In the genomic region with DNA sequence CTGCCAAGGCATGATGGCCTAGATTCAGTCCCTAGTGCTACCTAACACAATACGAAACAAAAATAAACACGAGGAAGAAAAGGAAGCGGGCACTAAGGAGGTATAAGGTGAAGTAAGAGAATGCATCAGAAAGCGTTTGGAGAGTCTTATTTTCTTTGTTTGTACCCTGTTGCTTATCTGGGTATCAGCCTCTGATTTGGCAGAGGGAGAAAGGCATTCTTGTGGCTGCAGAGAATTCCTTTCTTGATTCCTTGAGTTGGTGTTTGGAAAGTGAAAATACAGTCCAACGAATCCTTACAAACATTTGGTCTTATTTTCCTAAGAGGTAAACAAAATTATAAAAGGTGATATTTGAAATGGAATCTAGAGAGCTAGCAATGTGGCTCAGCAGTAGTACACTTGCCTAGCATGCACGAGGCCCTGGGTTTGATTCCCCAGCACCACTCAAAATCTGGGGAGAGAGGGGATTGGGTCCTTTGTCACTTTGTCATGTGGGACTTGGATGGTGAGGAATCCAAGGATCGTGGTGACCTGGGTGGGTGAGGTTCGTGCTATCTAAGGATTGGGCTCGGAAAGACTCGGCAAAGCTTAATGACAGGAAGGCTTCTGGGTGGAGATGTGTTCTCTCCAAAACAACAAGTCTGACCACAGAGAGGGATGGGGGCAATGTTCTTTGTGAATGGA, we compare ENCODE assay signal across 21 mouse cellular contexts. TPM values are rescaled to one million over a fixed set of nuclear protein-coding genes. Genes with fewer than 3 reads are reported as not detected.
DNase-seq lines count a peak whose midpoint lies in the region; ATAC-seq and TF ChIP-seq lines count a peak whose summit lies in the region.
"Had no signal": no experiment of that assay in that cellular context is flagged by ENCODE, and none has a peak within 500 bp of the region (broad histone marks: within the 10 kb centered on the region; RNA-seq: fewer than 3 reads in every experiment).

No protein-coding gene starts in this region.

- ATAC-seq in lung, embryonic 14.5 days (ENCODE audit: insufficient read depth): no peak
- ATAC-seq in embryonic facial prominence, embryonic 12.5 days (ENCODE audit: insufficient number of reproducible peaks, insufficient read depth, low FRiP score, low TSS enrichment): no peak
- ATAC-seq in stomach, embryonic 16.5 days (ENCODE audit: insufficient read depth, low FRiP score): no peak
- ATAC-seq: forebrain, embryonic 14.5 days; inflammation-experienced regulatory T-cells, adult 6 months; midbrain, embryonic 13.5 days had no signal

- TF ChIP-seq POLR2A in heart, adult 2 months (IDR thresholded peaks at IDR 0.05; ENCODE audit: insufficient read depth, low read depth, low read length): no peak

- no peaks in the 10 kb centered on the region for H3K27me3 ChIP-seq in heart, adult 2 months (ENCODE audit: control insufficient read depth, insufficient read depth, low read length)
- no peaks in the 10 kb centered on the region for H3K27me3 ChIP-seq in lung, embryonic 14.5 days (ENCODE audit: insufficient read depth, low read length)
- no peaks in the 10 kb centered on the region for H3K27me3 ChIP-seq in embryonic facial prominence, embryonic 12.5 days
- H3K27me3 ChIP-seq in stomach, embryonic 16.5 days (ENCODE audit: control insufficient read depth, insufficient read depth, low read length): no peaks in the 10 kb centered on the region
- H3K27me3 ChIP-seq: heart, embryonic 15.5 days; hindbrain, embryonic 12.5 days; limb, embryonic 12.5 days; neural tube, embryonic 15.5 days had no signal

- no peaks in the 10 kb centered on the region for H3K9me3 ChIP-seq in lung, embryonic 14.5 days (ENCODE audit: low read depth, low read length)
- no peaks in the 10 kb centered on the region for H3K9me3 ChIP-seq in embryonic facial prominence, embryonic 12.5 days
- no peaks in the 10 kb centered on the region for H3K9me3 ChIP-seq in stomach, embryonic 16.5 days (replicated peaks; ENCODE audit: control insufficient read depth, low read length)
- H3K9me3 ChIP-seq: heart, embryonic 15.5 days; hindbrain, embryonic 12.5 days; limb, embryonic 12.5 days; midbrain, embryonic 13.5 days; neural tube, embryonic 15.5 days had no signal

- TF ChIP-seq CTCF in heart, adult 2 months (IDR thresholded peaks at IDR 0.05): no peak
- no peak for TF ChIP-seq CTCF in lung, embryonic 14.5 days (IDR thresholded peaks at IDR 0.05; ENCODE audit: low read depth)

- no peak for TF ChIP-seq EP300 in heart, adult 2 months (IDR thresholded peaks at IDR 0.05; ENCODE audit: insufficient read depth, low read depth, low read length)

- no peaks in the 10 kb centered on the region; the same call in 1 of the 2 replicates for H3K36me3 ChIP-seq in heart, adult 2 months (ENCODE audit: control insufficient read depth, insufficient read depth, low read length)
- no peaks in the 10 kb centered on the region; the same call in 1 of the 2 replicates for H3K36me3 ChIP-seq in lung, embryonic 14.5 days (ENCODE audit: insufficient read depth)
- no peaks in the 10 kb centered on the region for H3K36me3 ChIP-seq in embryonic facial prominence, embryonic 12.5 days
- no peaks in the 10 kb centered on the region for H3K36me3 ChIP-seq in stomach, embryonic 16.5 days (ENCODE audit: control insufficient read depth, insufficient read depth, low read length)
- H3K36me3 ChIP-seq: heart, embryonic 15.5 days; hindbrain, embryonic 12.5 days; limb, embryonic 12.5 days; midbrain, embryonic 13.5 days; neural tube, embryonic 15.5 days had no signal

- 48% methylated on average over 10 of the region's 10 CpGs for WGBS in heart, adult 2 months
- WGBS in lung, embryonic 14.5 days: 43% methylated on average over 10 of the region's 10 CpGs
- WGBS in embryonic facial prominence, embryonic 12.5 days: 59% methylated on average over 10 of the region's 10 CpGs
- 57% methylated on average over 10 of the region's 10 CpGs for WGBS in stomach, embryonic 16.5 days

- H3K9ac ChIP-seq in heart, adult 2 months (ENCODE audit: low read depth, low read length): no peak overlapping the region
- H3K9ac ChIP-seq in lung, embryonic 14.5 days: no peak overlapping the region
- no peak overlapping the region for H3K9ac ChIP-seq in embryonic facial prominence, embryonic 12.5 days
- H3K9ac ChIP-seq in stomach, embryonic 16.5 days (ENCODE audit: low read length): 0 out of 2 replicates have a peak overlapping the region, but pooled peaks have one; percentile 43
- H3K9ac ChIP-seq: heart, embryonic 15.5 days; limb, embryonic 12.5 days; liver, embryonic 14.5 days; midbrain, embryonic 13.5 days; neural tube, embryonic 15.5 days had no signal

- no peak overlapping the region for H3K4me3 ChIP-seq in heart, adult 2 months
- H3K4me3 ChIP-seq in lung, embryonic 14.5 days (ENCODE audit: low read depth, low read length): no peak overlapping the region
- H3K4me3 ChIP-seq in embryonic facial prominence, embryonic 12.5 days: no peak overlapping the region
- H3K4me3 ChIP-seq in stomach, embryonic 16.5 days (replicated peaks; ENCODE audit: low read length): no peak overlapping the region
- H3K4me3 ChIP-seq: heart, embryonic 15.5 days; hindbrain, embryonic 12.5 days; limb, embryonic 12.5 days; midbrain, embryonic 13.5 days; myocyte; neural tube, embryonic 15.5 days had no signal

- DNase-seq in heart, adult 2 months: no peak
- DNase-seq in heart, adult 18-20 months: no peak
- DNase-seq in lung, embryonic 14.5 days: no peak
- no peak for DNase-seq in lung, adult 18-20 months
- no peak for DNase-seq in gastrocnemius, postnatal 36 days
- DNase-seq: adrenal gland, postnatal 25 days; cerebellum, adult 18-20 months; kidney, postnatal 10 days; right cerebral cortex, postnatal 25 days; thymus, adult 18-20 months had no signal

- intact Hi-C loops in heart, adult 2 months (cut with DNase I): loop anchor here (2.0 to 5.0 kb wide), 2 partner anchors 90 to 185 kb away; no protein-coding TSS in a partner anchor
- intact Hi-C loops in gastrocnemius, postnatal 36 days (cut with DNase I): loop anchor here (5.0 kb wide), 1 partner anchor 205 kb away; a partner anchor contains a TSS

- H3K4me2 ChIP-seq in lung, embryonic 14.5 days: no peak overlapping the region
- no peak overlapping the region; the same call in 1 of the 2 replicates for H3K4me2 ChIP-seq in embryonic facial prominence, embryonic 12.5 days (replicated peaks)
- no peak overlapping the region for H3K4me2 ChIP-seq in stomach, embryonic 16.5 days (ENCODE audit: low read depth, low read length)
- H3K4me2 ChIP-seq: heart, embryonic 15.5 days; hindbrain, embryonic 12.5 days; limb, embryonic 12.5 days; midbrain, embryonic 13.5 days; neural tube, embryonic 15.5 days had no signal

- H3K27ac ChIP-seq in heart, adult 2 months: peak overlapping the region; percentile 74
- H3K27ac ChIP-seq in lung, embryonic 14.5 days (ENCODE audit: low read depth): 0 out of 2 replicates have a peak overlapping the region, but pooled peaks have one; percentile 4
- H3K27ac ChIP-seq in embryonic facial prominence, embryonic 12.5 days: peak overlapping the region; percentile 63
- H3K27ac ChIP-seq in stomach, embryonic 16.5 days (ENCODE audit: low read length): peak overlapping the region; percentile 72
- H3K27ac ChIP-seq: hindbrain, embryonic 12.5 days; liver, embryonic 14.5 days; midbrain, embryonic 13.5 days; neural tube, embryonic 15.5 days had no signal

- peaks cover 21% of the 10 kb centered on the region for H3K4me1 ChIP-seq in heart, adult 2 months (ENCODE audit: control insufficient read depth, insufficient read depth, low read length)
- H3K4me1 ChIP-seq in lung, embryonic 14.5 days (ENCODE audit: insufficient read depth): peaks cover 35% of the 10 kb centered on the region
- peaks cover 54% of the 10 kb centered on the region for H3K4me1 ChIP-seq in embryonic facial prominence, embryonic 12.5 days
- peaks cover 45% of the 10 kb centered on the region for H3K4me1 ChIP-seq in stomach, embryonic 16.5 days (ENCODE audit: control insufficient read depth, insufficient read depth, low read length)

- H3K79me2 ChIP-seq in heart, adult 2 months (replicated peaks; ENCODE audit: control insufficient read depth, insufficient read depth, low read length): peaks cover 3% of the 10 kb centered on the region

RNA-seq across cellular contexts. Expression of a gene that starts 44.9 kb away (rescaled TPM):
- total RNA-seq in heart, adult 2 months (2021): 10 to 100 TPM; 44.3 to 45.5 TPM
- 30.7 and 43.5 TPM in 2 replicates for polyA plus RNA-seq in heart, adult 2 months (2012; rRNA removed)
- total RNA-seq in heart, adult 18-20 months (2021): 10 to 100 TPM; 38.9 to 42.8 TPM
- polyA plus RNA-seq in lung, embryonic 14.5 days (2014; fragmentation: Nextera tagmentation; extraction: Ambion mirVana): 102 and 105 TPM in 2 replicates
- 98.4 and 112 TPM in 2 replicates for polyA plus RNA-seq in embryonic facial prominence, embryonic 12.5 days (2016; fragmentation: Nextera tagmentation; extraction: Ambion mirVana)
- 132 and 141 TPM in 2 replicates for polyA plus RNA-seq in stomach, embryonic 16.5 days (2015; fragmentation: Nextera tagmentation; extraction: Ambion mirVana)
- 10 to 100 TPM; 14.5 to 17.3 TPM for total RNA-seq in gastrocnemius, postnatal 36 days (2021)
- polyA plus RNA-seq: inflammation-experienced regulatory T-cells, adult 6 months had no signal

Comparison
In these comparisons a context has a peak if more than half of its experiments do, and no peak if none do; other contexts are left out.
1. H3K27ac ChIP-seq: peak in every context shown above with its lines; median percentile 74 in heart, adult 2 months; 72 in stomach, embryonic 16.5 days; 63 in embryonic facial prominence, embryonic 12.5 days; 4 in lung, embryonic 14.5 days.